Mouse (Mus musculus) embryonic fibroblast, embryonic 13.5 days (primary cell): ENCODE measurements around the gene Ntrk2.

Experiments used
- CTCF ChIP-seq: IDR thresholded peaks from 2 replicates; pipeline ENCODE4 v1.5.1; 2011; ENCODE audit warnings: mild to moderate bottlenecking, control low read depth, low read length, moderate library complexity, borderline replicate concordance; ENCODE audit not compliant: insufficient read depth
- POLR2A ChIP-seq: IDR thresholded peaks from 2 replicates; pipeline ENCODE4 v1.6.1; 2011; ENCODE audit warnings: low read depth, mild to moderate bottlenecking, control low read depth, low read length, moderate library complexity

- no peak for TF ChIP-seq CTCF
- no peak for TF ChIP-seq POLR2A
Observed at GRCm38 (mm10) chr13:58971449-58971903, 165.1 kb downstream of the Ntrk2 start.
